Mouse (Mus musculus): ENCODE measurements around the gene Gm21974. TPM values are rescaled to one million over a fixed set of nuclear protein-coding genes. Genes with fewer than 3 reads are reported as not detected.

Gm21974 gene
- total and polyA plus RNA-seq, 3 experiments: not detected

Other genes with a start within 250 kb of the Gm21974 start
- gene Bcl7c, start 186.5 kb downstream of the Gm21974 start, total RNA-seq (2021): 10 to 100 TPM; 70.9 to 86.0 TPM
- gene Bcl7c, start 186.5 kb downstream of the Gm21974 start, polyA plus RNA-seq (2012; rRNA removed): 70.5 and 78.0 TPM in 2 replicates
- gene Ctf1, start 182.7 kb downstream of the Gm21974 start, total RNA-seq (2021): 1 to 10 TPM; 3.3 to 3.7 TPM
- gene Ctf1, start 182.7 kb downstream of the Gm21974 start, polyA plus RNA-seq (2012; rRNA removed): 18.9 and 22.1 TPM in 2 replicates
- not detected for gene Ctf2, start 163.3 kb downstream of the Gm21974 start, total RNA-seq (2021)
- gene Ctf2, start 163.3 kb downstream of the Gm21974 start, polyA plus RNA-seq (2012; rRNA removed): not detected in 2 replicates
- 10 to 100 TPM in 1 of 2 experiments, 1 to 10 TPM in 1; 9.5 to 11.6 TPM for gene Fbxl19, start 150.9 kb downstream of the Gm21974 start, total RNA-seq (2021)
- 34.5 and 42.6 TPM in 2 replicates for gene Fbxl19, start 150.9 kb downstream of the Gm21974 start, polyA plus RNA-seq (2012; rRNA removed)
- gene Orai3, start 125.6 kb downstream of the Gm21974 start, total RNA-seq (2021): 10 to 100 TPM; 28.3 to 32.8 TPM
- 90.6 and 94.8 TPM in 2 replicates for gene Orai3, start 125.6 kb downstream of the Gm21974 start, polyA plus RNA-seq (2012; rRNA removed)
- 10 to 100 TPM; 36.0 to 42.6 TPM for gene Setd1a, start 118.8 kb downstream of the Gm21974 start, total RNA-seq (2021)
- 12.6 and 15.9 TPM in 2 replicates for gene Setd1a, start 118.8 kb downstream of the Gm21974 start, polyA plus RNA-seq (2012; rRNA removed)
- gene Gm49388, start 109.8 kb downstream of the Gm21974 start, total RNA-seq (2021): 1 to 10 TPM; 2.2 to 4.6 TPM
- gene Gm49388, start 109.8 kb downstream of the Gm21974 start, polyA plus RNA-seq (2012; rRNA removed): not detected in 2 replicates
- gene Hsd3b7, start 94.8 kb downstream of the Gm21974 start, total RNA-seq (2021): 10 to 100 TPM; 45.5 to 46.2 TPM
- gene Hsd3b7, start 94.8 kb downstream of the Gm21974 start, polyA plus RNA-seq (2012; rRNA removed): 83.9 and 86.5 TPM in 2 replicates
- gene Stx4a, start 71.2 kb downstream of the Gm21974 start, total RNA-seq (2021): 100 to 1,000 TPM in 1 of 2 experiments, 10 to 100 TPM in 1; 79.6 to 102 TPM
- gene Stx4a, start 71.2 kb downstream of the Gm21974 start, polyA plus RNA-seq (2012; rRNA removed): 52.2 and 54.0 TPM in 2 replicates
- 1 to 10 TPM; 5.0 to 6.9 TPM for gene Stx1b, start 70.9 kb downstream of the Gm21974 start, total RNA-seq (2021)
- 8.5 and 11.4 TPM in 2 replicates for gene Stx1b, start 70.9 kb downstream of the Gm21974 start, polyA plus RNA-seq (2012; rRNA removed)
- 10 to 100 TPM; 28.9 to 33.1 TPM for gene Zfp646, start 19.2 kb downstream of the Gm21974 start, total RNA-seq (2021)
- gene Zfp646, start 19.2 kb downstream of the Gm21974 start, polyA plus RNA-seq (2012; rRNA removed): 14.1 and 15.9 TPM in 2 replicates
- gene Zfp668, start 18.6 kb downstream of the Gm21974 start, total RNA-seq (2021): 1 to 10 TPM; 7.2 to 9.7 TPM
- gene Zfp668, start 18.6 kb downstream of the Gm21974 start, polyA plus RNA-seq (2012; rRNA removed): 8.1 and 10.3 TPM in 2 replicates
- 1 to 10 TPM; 1.0 to 1.2 TPM for gene Prss53, start 4.5 kb downstream of the Gm21974 start, total RNA-seq (2021)
- 3.0 and 4.5 TPM in 2 replicates for gene Prss53, start 4.5 kb downstream of the Gm21974 start, polyA plus RNA-seq (2012; rRNA removed)
- 10 to 100 TPM; 62.7 to 85.5 TPM for gene Vkorc1, start 163 bp upstream of the Gm21974 start, total RNA-seq (2021)
- 152 and 201 TPM in 2 replicates for gene Vkorc1, start 163 bp upstream of the Gm21974 start, polyA plus RNA-seq (2012; rRNA removed)
- 100 to 1,000 TPM; 122 to 138 TPM for gene Bckdk, start 8.6 kb upstream of the Gm21974 start, total RNA-seq (2021)
- 164 and 166 TPM in 2 replicates for gene Bckdk, start 8.6 kb upstream of the Gm21974 start, polyA plus RNA-seq (2012; rRNA removed)
- gene Kat8, start 17.1 kb upstream of the Gm21974 start, total RNA-seq (2021): 10 to 100 TPM; 24.6 to 27.1 TPM
- gene Kat8, start 17.1 kb upstream of the Gm21974 start, polyA plus RNA-seq (2012; rRNA removed): 10.6 and 10.9 TPM in 2 replicates
- gene Prss8, start 34.6 kb upstream of the Gm21974 start, total RNA-seq (2021): under 1 TPM in 1 of 2 experiments, not detected in 1; 0.24 TPM
- 0.07 and 0.38 TPM in 2 replicates for gene Prss8, start 34.6 kb upstream of the Gm21974 start, polyA plus RNA-seq (2012; rRNA removed)
- gene Prss36, start 51.3 kb upstream of the Gm21974 start, total RNA-seq (2021): 1 to 10 TPM; 8.2 to 9.4 TPM
- 24.8 and 27.8 TPM in 2 replicates for gene Prss36, start 51.3 kb upstream of the Gm21974 start, polyA plus RNA-seq (2012; rRNA removed)
- gene Fus, start 72.0 kb upstream of the Gm21974 start, total RNA-seq (2021): 100 to 1,000 TPM; 176 to 229 TPM
- 139 and 145 TPM in 2 replicates for gene Fus, start 72.0 kb upstream of the Gm21974 start, polyA plus RNA-seq (2012; rRNA removed)
- 1 to 10 TPM; 2.3 to 3.7 TPM for gene Pycard, start 98.4 kb upstream of the Gm21974 start, total RNA-seq (2021)
- 4.4 and 8.1 TPM in 2 replicates for gene Pycard, start 98.4 kb upstream of the Gm21974 start, polyA plus RNA-seq (2012; rRNA removed)
- gene Trim72, start 108.5 kb upstream of the Gm21974 start, total RNA-seq (2021): under 1 TPM in 1 of 2 experiments, not detected in 1; 0.17 TPM
- gene Trim72, start 108.5 kb upstream of the Gm21974 start, polyA plus RNA-seq (2012; rRNA removed): 0.16 and 0.29 TPM in 2 replicates
- gene Itgam, start 167.2 kb upstream of the Gm21974 start, total RNA-seq (2021): 1 to 10 TPM; 5.5 to 9.1 TPM
- gene Itgam, start 167.2 kb upstream of the Gm21974 start, polyA plus RNA-seq (2012; rRNA removed): 2.0 and 2.2 TPM in 2 replicates
- gene Gm49368, start 167.2 kb upstream of the Gm21974 start, total RNA-seq (2021): not detected
- gene Gm49368, start 167.2 kb upstream of the Gm21974 start, polyA plus RNA-seq (2012; rRNA removed): not detected in 2 replicates
- gene Itgax, start 234.1 kb upstream of the Gm21974 start, total RNA-seq (2021): 1 to 10 TPM; 1.4 to 2.4 TPM
- gene Itgax, start 234.1 kb upstream of the Gm21974 start, polyA plus RNA-seq (2012; rRNA removed): 1.7 and 1.8 TPM in 2 replicates